Mouse (Mus musculus) CH12F3 (cell line): ENCODE results near the gene Tmem104.

Source experiments
- in situ Hi-C: fragments of 300-500 bp; cut with MboI; formaldehyde crosslinking; loops from 2 replicates; pipeline ENCODE4 v1.14.3; 2020; ENCODE audit warnings: low sequenced_read_pairs

Tmem104 gene

GRCm38 (mm10) chr11:115198932-115199384, 11.7 kb downstream of the Tmem104 start:
- in situ Hi-C loops = no loop called here

- in situ Hi-C loops = loop anchor here (10.0 kb wide), 1 partner anchor 74 kb away; the partner anchor contains the start of gene Fdxr
These were observed 13.2 kb downstream of the Tmem104 start for GRCm38 (mm10) chr11:115200520-115200919.

GRCm38 (mm10) chr11:115202316-115202715, 15.0 kb downstream of the Tmem104 start:
- in situ Hi-C loops = loop anchor here (10.0 kb wide), 1 partner anchor 72 kb away; the partner anchor contains the start of gene Fdxr

- in situ Hi-C loops = loop anchor here (10.0 kb wide), 1 partner anchor 72 kb away; the partner anchor contains the start of gene Fdxr
These were observed 15.5 kb downstream of the Tmem104 start for GRCm38 (mm10) chr11:115202756-115203155.

- in situ Hi-C loops = loop anchor here (10.0 kb wide), 1 partner anchor 67 kb away; the partner anchor contains the start of gene Fdxr
These were observed 20.8 kb downstream of the Tmem104 start for GRCm38 (mm10) chr11:115208126-115208525.

- in situ Hi-C loops = loop anchor here (10.0 kb wide), 1 partner anchor 66 kb away; the partner anchor contains the start of gene Fdxr
These were observed 21.8 kb downstream of the Tmem104 start for GRCm38 (mm10) chr11:115208776-115209732.

GRCm38 (mm10) chr11:115209958-115210357, 22.7 kb downstream of the Tmem104 start:
- in situ Hi-C loops = loop anchor here (10.0 kb wide), 1 partner anchor 65 kb away; the partner anchor contains the start of gene Fdxr

GRCm38 (mm10) chr11:115212116-115212515, 24.8 kb downstream of the Tmem104 start:
- in situ Hi-C loops = no loop called here

- in situ Hi-C loops = no loop called here
These were observed 27.8 kb downstream of the Tmem104 start for GRCm38 (mm10) chr11:115215123-115215522.

- in situ Hi-C loops = no loop called here
These were observed 30.4 kb downstream of the Tmem104 start for GRCm38 (mm10) chr11:115217439-115218410.

GRCm38 (mm10) chr11:115219263-115219662, 32.0 kb downstream of the Tmem104 start:
- in situ Hi-C loops = no loop called here

GRCm38 (mm10) chr11:115219685-115220084, 32.4 kb downstream of the Tmem104 start:
- in situ Hi-C loops = no loop called here

GRCm38 (mm10) chr11:115222077-115222476, 34.8 kb downstream of the Tmem104 start:
- in situ Hi-C loops = no loop called here

- in situ Hi-C loops = no loop called here
These were observed 35.3 kb downstream of the Tmem104 start for GRCm38 (mm10) chr11:115222570-115222969.

GRCm38 (mm10) chr11:115223451-115223850, 36.2 kb downstream of the Tmem104 start:
- in situ Hi-C loops = no loop called here

- in situ Hi-C loops = no loop called here
These were observed 36.6 kb downstream of the Tmem104 start for GRCm38 (mm10) chr11:115223877-115224276.

GRCm38 (mm10) chr11:115224889-115225288, 37.6 kb downstream of the Tmem104 start:
- in situ Hi-C loops = no loop called here

GRCm38 (mm10) chr11:115225301-115225700, 38.0 kb downstream of the Tmem104 start:
- in situ Hi-C loops = no loop called here

- in situ Hi-C loops = no loop called here
These were observed 39.7 kb downstream of the Tmem104 start for GRCm38 (mm10) chr11:115226811-115227491.

- in situ Hi-C loops = no loop called here
These were observed 40.4 kb downstream of the Tmem104 start for GRCm38 (mm10) chr11:115227640-115228039.
